Mouse (Mus musculus): ENCODE data around the gene Foxo3.

The Foxo3 gene

DNA sequence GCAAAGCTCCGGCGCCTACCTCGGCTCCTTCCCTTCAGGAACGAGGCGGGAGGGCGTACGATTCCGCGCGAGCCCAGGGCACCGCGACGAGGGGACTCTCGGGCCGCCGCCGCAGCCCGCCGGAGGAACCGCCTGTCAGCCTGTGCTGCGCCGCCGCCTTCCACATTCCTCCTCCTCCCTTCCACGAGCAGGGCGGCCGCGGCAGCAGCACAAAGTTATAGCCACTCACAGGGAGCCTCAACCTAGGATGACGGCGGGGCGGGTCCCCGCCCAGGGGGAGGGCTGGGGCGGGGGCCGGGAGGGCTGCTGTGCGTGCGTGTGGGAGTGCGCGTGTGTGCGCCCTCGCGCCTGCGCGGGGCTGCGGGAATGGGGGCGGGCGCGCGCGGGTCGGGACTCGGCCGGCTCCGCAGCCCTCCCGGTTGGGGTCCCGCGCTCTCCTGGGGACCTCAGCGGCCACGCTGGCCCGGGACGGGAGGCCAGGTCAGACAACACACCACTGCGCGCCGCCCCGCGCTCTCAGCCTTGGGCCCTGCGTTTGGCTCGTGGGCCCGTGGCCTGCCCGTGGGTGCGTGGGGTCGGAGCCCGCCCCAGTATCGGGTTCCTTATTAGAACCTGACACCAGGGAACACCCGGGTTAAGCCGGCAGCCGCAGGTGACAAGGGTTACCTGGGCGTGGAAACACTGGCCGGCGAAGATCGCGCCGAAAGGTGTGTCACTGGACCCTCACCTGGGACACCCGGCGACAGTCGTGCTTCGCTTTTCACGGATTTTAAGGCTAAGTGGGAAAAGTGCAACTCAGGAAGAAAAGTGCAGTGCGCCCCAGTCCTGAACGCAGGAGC, at the start of gene Foxo3:
TSS of gene Foxo3 (minus strand) at position 249 of the 839 bp plus-strand sequence.
- DNase-seq (ENCODE audit: low spot score), result peak; percentile 86

DNA sequence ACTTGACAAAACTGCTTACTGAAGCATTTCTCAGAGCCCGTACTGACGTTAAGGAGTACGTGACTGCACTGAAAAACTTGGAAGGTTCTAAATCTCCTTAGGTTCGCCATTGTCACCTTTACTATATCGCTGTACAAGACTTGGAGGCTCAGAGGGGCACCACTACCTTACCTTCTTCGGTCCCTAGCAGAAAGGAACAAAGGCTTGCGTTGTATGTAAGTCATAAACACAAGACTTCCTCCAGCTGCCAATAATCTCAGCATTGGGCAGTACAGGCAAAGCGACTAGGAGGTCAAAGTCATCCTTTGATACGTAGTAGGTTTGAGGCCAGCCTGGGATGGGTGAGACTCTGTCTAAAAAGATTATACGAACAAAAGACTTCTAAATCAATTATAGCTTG, 48.8 kb upstream of the Foxo3 start:
- DNase-seq (ENCODE audit: low spot score), result no peak

DNA sequence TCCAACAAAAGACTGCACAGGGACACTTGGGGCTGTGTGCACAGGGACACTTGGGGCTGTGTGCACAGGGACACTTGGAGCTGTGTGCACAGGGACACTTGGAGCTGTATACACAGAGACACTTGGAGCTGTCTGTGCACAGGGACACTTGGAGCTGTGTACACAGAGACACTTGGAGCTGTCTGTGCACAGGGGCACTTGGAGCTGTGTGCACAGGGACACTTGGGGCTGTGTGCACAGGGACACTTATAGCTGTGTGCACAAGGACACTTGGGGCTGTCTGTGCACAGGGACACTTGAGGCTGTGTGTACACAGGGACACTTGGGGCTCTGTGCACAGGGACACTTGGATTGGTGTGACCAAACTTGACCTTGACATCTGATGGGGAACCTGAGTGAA, 47.4 kb upstream of the Foxo3 start:
- no peak for DNase-seq (ENCODE audit: low spot score)

DNA sequence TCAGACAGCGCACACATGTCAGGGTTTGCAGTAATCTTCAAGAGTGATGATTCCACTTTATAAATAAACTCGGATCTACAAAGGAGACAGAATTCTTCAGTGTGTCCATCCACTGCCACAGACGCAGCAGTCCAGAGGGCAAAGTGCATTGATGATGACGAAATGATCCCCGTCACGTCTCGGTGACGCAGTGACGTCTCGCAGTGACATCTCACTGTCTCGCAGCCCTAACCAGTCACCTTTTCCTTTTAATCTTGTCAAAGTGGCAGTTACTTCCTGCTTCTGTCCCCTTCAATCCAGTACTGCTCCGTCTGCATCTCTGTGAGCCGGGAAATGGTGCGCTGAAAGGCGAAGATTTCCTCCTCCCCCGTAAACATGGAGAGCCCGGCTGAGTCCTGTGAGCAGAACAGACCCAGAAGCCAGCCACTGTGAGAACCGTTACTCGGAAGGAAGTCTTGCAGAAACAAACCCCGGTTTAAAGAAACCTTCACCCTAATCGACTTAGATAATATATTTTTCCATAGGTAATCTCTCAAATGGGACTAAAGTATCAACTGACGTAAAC, 36.7 kb upstream of the Foxo3 start:
- no peak for DNase-seq (ENCODE audit: low spot score)

DNA sequence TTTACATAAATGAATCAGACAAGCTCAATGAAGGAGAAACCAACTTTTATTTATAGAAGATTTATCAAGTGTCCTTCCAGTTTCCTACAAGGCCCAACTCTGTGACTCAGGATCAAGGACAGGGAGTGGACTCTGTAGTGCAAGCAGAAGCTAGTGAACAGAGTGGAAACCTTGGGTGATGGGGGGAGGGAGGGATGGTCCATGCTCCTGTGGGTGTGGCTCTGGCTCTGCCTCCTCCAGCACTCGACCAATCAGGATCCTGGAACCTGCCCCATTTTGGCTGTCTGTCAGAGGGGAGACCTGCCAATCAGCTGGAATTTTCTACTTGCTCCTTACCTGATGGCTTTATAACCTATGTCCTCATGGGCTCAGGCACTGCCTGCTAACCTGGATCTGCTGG, 36.0 kb upstream of the Foxo3 start:
- no peak for DNase-seq (ENCODE audit: low spot score)

DNA sequence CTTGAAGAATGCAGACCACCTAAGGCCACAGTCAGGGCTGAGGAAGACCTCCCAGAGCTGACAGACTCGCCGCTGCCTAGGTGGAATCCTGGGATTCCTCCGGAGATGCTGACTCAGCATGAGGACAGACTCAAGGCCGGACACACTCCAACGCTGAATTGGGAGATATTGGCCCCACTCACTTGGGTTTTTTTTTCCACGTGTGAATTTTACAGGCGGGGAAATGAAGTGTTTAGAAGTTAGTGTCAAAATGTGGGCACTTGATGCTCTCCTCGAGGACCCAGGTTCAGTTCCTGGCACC, 32.1 kb upstream of the Foxo3 start:
- no peak for DNase-seq (ENCODE audit: low spot score)

DNA sequence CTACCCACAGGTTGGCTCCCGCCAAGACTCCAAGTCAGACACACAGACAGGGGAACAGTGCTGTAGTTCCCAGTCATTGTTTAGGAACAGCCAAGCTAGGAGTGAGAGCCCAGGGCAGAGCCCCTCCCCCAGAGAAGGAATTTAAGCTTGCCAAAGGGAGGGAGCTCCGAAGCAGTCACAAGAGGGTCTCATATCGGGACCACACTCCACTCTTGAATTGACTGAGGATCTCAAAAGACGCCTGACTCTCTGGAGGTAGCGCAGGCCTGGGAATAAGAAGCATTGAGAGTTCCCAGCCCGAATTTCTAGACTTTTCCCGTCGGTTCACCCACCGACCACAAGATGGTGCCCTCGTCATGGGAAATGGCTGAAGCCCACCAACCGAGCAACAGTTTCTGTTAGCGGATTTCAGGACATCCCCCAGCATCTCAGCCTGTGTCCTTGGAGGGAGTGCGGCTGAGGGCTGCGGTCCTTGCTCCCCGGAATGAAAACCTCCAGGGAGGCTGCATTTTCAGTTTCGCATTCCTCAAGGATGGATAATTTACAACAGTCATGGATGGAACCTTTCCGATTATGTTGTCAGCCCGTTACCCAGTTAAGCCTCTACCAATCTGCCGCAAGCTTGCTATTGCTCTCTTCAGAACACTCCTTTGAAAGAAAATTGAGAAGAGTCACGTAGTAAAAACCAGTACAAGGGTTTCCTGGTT, 31.6 kb upstream of the Foxo3 start:
- DNase-seq (ENCODE audit: low spot score), result peak; percentile 94

DNA sequence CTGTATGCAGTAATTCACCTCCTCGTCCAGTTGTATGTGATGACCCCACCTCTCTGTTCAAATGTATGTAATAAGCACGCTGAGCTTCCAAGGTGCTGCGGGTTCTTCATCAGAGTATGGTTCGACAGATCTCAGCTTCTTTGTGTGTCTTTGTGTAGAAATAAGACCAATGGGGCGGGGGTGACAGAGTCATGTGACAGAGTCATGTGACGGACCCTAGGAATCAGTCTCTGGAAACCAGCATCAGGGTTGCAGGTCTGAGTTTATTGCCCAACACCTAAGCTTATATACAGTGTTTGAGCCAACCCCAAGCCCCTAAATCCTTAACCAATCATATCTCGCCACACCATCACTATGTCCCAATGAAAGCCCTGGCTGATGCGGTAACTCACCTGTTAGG, 29.9 kb upstream of the Foxo3 start:
- no peak for DNase-seq (ENCODE audit: low spot score)

DNA sequence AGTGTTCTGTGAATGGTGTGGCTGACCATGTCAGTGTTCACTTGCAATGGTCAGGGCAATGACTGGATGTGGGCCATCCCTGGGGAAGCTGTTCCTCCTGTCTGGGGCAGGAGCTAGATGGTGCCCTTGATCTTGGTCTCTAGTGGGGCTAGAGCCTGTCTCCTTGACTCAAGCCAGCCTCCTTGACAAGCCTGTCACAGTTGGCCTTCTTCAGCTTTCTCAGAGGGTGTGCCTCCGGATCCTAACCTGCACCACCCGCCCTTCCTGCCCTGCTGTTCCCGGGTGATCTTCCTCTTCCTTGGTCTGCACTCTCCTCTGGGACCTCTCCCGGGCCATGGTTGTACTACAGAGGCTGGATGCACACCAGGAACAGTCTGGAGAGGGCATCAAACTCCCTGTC, 24.2 kb upstream of the Foxo3 start:
- DNase-seq (ENCODE audit: low spot score), result no peak

DNA sequence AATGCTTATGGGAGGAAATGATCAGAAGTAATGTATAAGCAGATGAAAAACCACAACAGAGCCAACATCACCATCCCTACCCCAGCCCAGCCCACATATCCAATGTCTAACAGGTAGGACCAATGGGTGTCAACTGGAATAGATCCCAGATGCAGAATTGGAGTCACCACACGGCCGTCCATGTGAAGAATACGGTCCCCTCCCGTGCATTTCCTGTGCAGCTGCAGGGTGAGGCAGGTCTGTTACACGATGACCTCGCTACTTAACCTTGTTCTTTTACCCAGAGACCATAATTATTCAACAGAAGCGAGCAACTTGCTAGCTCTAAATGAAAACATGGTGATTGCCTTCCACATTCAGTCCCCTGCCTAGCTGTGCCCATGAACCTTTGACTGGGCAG, 23.4 kb upstream of the Foxo3 start:
- DNase-seq (ENCODE audit: low spot score), result peak; percentile 29

DNA sequence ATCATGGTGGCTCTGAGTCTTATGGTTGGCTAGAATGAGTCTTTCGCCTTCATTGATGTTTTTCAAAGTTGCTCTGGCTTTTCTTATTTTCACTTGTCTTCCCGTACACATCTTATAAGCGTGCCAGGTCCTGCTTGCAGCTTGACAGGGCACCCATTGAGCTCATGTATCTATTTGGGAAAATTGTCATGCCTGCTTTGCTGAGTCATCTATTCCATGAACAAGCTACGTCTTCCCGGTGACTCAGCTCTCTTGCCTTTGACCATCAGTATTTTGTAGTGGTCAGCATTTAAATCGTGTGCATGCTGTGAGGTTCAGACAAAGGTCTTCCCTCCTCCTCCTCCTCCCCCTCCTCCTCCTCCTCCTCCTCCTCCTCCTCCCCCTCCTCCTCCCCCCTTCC, 22.9 kb upstream of the Foxo3 start:
- DNase-seq (ENCODE audit: low spot score), result no peak

DNA sequence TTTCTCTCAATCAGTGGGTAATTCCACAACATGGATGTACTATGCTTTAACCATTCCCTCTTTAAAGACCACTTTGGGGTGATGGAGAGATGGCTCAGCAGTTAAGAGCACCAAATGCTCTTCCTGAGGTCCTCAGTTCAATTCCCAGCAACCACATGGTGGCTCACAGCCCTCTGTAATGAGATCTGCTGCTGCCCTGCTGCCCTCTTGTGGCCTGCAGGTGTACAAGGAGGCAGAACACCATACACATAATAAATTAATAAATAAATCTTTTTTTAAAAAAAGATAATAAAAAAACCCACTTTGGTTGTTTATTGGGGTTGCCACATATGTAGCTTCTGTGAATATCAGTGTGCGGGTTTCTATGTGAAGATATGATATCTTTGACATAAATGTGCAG, 21.4 kb upstream of the Foxo3 start:
- DNase-seq (ENCODE audit: low spot score), result no peak

DNA sequence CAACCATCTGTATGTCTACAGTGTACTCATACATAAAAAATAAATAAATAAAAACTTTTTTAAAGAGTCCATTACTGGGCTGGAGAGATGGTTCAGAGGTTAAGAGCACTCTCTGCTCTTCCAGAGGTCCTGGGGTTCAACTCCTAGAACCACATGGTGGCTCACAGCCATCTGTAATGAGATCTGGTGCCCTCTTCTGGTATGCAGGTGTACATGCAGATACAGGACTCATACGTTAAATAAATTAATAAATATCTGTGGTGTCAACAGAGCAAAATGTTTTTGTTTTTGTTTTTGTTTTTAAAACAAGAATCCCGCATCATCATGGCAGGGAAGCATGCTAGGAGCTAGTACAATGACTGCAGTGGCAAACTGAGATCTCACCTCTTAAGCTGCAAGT, 20.6 kb upstream of the Foxo3 start:
- DNase-seq (ENCODE audit: low spot score), result no peak

DNA sequence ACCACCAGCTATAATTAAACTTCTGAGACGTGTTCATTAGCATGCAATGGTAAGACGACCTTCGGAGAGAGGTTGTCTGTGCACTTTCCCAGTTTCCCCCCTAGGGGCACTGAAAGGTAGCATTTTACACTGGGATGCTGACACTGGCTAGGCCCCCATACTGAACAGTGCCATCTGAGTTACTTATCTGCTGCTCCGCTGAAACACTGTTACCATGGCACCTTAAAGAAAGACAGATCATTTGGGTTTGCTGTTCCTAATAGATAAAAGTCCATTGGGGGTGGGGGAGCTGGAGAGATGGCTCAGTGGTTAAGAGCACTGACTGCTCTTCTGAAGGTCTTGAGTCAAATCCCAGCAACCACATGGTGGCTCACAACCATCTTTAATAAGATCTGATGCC, 20.0 kb upstream of the Foxo3 start:
- DNase-seq (ENCODE audit: low spot score), result no peak

DNA sequence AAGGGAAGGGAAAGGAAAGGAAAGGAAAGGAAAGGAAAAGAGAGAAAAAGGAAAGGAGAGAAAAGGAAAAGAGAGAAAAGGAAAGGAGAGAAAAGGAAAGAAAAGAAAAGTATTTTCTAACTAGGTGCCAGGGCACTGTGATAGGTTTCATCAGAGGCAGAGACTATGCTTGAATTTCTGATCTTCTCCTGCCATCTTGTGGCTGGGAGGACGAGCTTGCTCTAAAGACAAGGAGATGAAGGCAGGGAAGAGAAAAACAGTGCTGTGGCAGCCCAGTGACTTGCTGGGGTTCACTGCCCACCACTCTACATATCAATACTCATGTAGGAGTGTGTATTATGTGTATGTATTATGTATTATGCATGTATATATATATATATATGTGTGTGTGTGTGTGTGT, 18.5 kb upstream of the Foxo3 start:
- peak; percentile 70 for DNase-seq (ENCODE audit: low spot score)

DNA sequence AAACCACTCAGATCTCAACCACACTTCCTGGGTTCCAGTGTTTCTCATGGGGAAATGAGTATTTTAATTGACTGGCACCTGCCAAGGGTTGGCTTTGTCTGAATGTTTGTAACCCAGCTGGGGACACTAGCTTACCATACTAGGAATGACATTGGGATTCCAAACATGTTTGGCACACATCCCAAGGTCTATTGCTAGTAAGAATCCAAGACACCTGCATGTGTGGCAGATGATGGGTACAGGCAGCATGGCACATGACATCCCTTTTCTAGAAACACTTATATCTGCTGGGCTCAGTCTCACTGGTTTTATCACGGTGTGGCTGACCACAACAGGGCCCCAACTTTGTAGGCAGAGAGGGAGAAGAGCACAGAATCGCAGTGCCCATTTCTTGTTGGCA, 17.8 kb upstream of the Foxo3 start:
- DNase-seq (ENCODE audit: low spot score), result no peak

DNA sequence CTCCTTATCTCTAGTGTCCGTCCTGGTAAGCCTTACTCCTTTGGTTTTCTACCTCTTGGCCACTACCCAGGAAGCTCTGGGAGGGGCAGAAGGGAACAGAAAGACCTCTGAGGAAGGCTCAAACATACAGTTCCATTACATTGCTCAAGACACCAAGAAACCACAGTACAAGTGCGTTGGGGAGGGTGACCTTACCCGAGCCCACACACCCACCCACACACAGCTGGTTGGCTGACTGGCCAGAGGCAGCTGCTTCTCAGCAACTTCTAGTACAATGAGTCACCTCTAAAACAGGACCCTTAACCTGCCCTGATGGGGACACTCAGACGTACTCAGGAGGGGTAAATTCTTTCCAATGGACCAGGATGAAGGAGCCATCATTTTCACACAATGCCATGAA, 17.3 kb upstream of the Foxo3 start:
- DNase-seq (ENCODE audit: low spot score), result no peak

DNA sequence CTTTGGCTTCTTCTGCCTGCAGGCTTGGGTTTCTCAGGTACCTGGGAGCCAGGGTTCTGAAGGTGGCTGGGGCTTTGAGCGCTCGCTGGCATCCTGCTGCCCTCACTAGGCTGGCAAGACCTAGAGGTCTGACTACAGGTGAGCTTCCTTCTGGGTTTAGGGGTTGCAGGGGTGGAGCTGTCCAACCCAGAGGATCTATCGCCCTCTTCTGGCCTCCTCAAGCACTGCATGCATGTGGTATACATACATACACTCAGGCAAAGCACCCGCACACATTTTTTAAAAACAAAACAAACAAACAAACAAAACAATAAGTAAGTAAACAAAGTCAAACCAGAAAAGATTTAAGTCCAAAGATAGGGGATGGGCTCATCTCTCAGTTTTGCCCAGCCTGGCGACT, 14.8 kb upstream of the Foxo3 start:
- peak; percentile 72 for DNase-seq (ENCODE audit: low spot score)

DNA sequence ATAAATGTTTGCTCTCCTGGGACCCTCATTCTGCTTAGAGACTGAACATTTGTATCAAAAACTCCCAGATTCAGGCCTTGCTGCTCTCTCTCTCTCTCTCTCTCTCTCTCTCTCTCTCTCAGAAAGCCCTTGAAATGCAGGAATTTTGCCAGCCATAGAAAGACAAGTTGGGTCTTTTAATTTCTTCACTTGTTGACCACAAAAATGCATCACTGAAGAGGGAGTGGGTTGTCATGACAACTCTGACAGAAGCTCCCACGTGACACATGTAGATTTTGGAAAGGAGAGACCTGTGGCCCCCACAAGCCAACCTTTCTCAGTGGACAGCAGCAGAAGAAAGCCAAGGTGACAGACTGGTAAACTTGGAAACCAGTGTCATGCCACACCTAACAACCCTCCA, 11.1 kb upstream of the Foxo3 start:
- DNase-seq (ENCODE audit: low spot score), result no peak

DNA sequence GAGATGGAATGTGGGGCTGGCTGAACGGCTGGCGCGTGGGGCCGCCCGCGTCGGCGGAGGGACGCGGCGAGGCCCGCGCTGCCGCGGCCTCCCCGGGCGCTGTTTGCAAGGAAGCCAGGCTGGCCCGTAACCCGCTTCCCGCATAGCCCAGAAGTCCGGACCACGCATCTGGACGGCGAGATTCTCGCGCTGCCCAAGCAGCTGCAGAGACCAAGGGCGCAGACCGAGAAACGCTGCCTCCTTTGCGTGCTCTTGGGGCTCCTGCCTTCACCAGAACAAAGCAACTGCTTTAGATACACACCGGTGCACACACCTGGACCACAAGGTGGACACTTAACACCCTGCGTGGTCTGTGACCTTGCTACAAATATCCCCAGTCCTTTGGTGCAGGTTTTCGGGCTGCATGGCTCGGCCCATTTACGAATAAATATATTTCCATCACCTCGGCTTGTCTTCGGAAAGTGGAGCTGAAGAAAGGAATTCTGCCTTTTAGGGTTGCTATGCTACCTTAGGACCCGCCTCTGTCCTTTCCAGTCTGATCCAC, 1.8 kb upstream of the Foxo3 start:
- DNase-seq (ENCODE audit: low spot score), result peak; percentile 36

DNA sequence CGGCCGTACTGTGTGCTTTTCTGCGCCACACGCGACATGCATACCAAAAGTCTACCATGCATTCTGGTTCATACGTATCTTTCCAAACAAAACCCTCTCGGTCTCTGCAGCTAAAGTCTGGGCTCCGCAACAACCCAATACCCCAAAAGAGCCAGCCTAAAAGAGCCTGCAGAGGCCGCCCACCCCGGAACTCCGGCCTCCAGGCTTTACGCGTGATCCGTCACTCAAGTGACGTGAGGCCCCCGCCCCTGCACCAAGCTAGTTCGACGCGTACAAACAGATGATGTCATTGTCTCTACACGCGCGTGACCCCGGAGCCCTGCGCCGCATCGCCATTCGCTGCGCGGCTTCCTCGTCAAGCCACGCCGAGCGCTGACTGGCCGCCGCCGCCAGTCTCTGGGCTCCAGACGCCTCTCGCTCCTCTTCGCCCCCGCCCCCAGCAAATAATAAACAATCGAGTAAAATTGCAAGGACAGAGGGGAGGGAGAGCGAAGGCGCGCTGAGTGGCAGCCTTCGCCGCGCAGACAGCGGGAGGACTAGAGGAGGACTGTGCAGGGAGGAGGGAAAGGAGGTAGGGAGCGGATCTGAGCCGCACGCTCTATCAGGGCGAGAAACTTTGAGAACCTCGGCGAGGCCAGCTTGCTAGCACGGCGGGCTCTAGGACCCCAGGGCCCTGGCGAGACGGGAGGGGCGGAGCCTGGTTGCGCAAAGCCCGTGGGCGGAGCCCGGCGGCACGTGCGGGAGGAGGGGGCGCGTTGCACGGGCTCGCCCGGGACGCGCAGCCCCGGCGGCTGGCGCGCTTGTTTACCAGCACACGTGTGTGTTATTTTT, 1.1 kb upstream of the Foxo3 start:
- peak; percentile 98 for DNase-seq (ENCODE audit: low spot score)

DNA sequence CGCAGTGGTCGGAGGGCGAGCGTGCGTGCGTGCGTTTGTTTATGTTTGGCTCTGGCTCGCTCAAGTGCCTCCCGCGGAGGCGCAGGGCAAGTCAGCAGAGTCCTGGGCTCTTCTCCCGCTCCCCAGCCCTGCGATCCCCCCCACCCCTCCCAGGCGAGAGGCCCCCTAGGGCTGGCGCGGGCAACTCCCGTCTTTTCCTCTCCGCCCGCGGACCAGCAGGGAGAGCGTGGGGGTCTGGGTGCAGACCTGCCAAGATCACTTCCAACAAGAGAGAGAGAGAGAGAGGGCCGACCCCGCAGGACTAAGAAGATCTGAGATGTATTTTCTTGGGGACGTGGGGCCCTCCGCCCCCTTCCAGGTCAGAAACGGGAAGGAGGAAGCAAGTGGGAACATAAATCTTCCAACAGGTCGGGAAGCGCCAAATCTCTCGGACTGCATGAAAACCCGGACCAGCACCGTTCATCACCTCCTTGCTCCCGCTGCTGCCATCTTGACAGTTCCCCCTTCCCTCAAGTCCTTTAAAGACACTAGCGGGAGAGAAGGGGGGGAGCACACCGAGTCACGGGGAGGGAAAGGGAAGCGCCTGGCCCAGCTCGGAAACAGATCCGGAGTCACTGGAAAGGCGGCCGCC, 569 bp downstream of the Foxo3 start:
- peak; percentile 81 for DNase-seq (ENCODE audit: low spot score)

Measured in embryo, embryonic 10.5 days (tissue).